Mouse (Mus musculus): Measurements from ENCODE around the gene Slc9a9. TPM values are rescaled to one million over a fixed set of nuclear protein-coding genes. Genes with fewer than 3 reads are reported as not detected.

The Slc9a9 gene
- total and polyA plus RNA-seq, 3 experiments: 0.46 to 0.71 TPM; not detected in 1

DNA sequence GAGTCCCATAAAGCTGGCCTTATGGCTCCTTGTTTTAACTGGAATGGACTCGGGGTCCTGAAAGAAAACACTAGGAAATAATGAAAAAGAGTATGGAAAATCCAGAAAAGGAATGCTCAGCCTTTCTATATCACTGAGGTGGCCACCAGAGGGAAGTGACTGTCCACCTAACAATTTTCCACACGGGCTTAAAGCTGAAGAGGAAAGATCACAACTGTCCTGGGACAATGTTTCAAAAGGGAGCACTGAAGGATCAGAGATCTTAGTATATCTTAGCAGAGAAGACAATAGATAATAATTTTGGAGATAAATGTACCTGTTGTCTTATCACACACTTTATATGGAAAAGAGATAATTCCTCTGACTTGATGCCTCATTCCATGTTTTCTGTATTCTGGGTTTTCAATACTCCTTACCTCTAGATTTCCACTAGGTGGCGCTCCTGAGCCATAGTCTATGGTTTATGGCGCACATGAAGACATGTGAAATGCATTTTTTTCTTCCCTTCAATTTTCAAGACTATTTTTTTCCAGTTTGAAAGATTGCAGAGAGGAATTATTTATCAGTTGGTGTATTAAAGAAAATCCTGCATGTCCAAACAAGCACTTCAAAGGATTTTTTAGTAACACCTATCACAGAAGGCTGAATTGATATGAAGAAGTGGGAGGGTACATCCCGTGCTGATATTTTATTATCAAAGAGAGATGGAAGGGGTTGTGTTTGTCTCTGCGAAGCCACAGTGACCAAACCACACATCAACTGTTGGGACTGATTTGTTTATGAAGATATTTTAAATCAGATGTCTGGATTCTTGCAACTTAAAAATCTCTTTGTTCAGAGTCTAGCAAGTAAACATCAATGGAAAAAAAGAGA is 69.1 kb downstream of the Slc9a9 start:
- Histone ChIP-seq H3K9me3 (replicated peaks; ENCODE audit: insufficient read depth, low read length) (no peaks in the 10 kb centered on the region), H3K79me2 (ENCODE audit: control insufficient read depth, insufficient read depth, low read length, poor library complexity) (no peaks in the 10 kb centered on the region), H3K4me1 (ENCODE audit: control insufficient read depth in 1 of 2, insufficient read depth in 2 of 2, low read length in 2 of 2) (no peaks in the 10 kb centered on the region), H3K4me3 (ENCODE audit: control insufficient read depth in 1 of 2, insufficient read depth in 1 of 2, low read depth in 2 of 2, low read length in 2 of 2) (no peak overlapping the region), H3K36me3 (ENCODE audit: control insufficient read depth in 1 of 2, insufficient read depth in 2 of 2, low read length in 2 of 2) (no peaks in the 10 kb centered on the region), H3K9ac (ENCODE audit: control insufficient read depth, low read depth, low read length, poor library complexity, severe bottlenecking) (no peak overlapping the region), H3K27me3 (ENCODE audit: control insufficient read depth in 1 of 2, insufficient read depth in 2 of 2, low read length in 2 of 2) (no peaks in the 10 kb centered on the region), H3K27ac (ENCODE audit: control insufficient read depth, low read depth, low read length) (no peak overlapping the region)
- DNase-seq (ENCODE audit: low read depth, low spot score): peak; percentile 79
- TF ChIP-seq CHD2 (IDR thresholded peaks at IDR 0.05; ENCODE audit: low read length): no peak
- TF ChIP-seq CTCF (IDR thresholded peaks at IDR 0.05 in 2 of 3, conservative IDR thresholded peaks at IDR 0.05 in 1 of 3; ENCODE audit: control insufficient read depth in 1 of 3, insufficient read depth in 1 of 3, low read depth in 2 of 3, low read length in 3 of 3, poor library complexity in 1 of 3, severe bottlenecking in 1 of 3): peak; percentile 41 to 89 (median 73)
- no peak for TF ChIP-seq MAX (IDR thresholded peaks at IDR 0.05; ENCODE audit: low read length)
- no peak for TF ChIP-seq MEF2A (IDR thresholded peaks at IDR 0.05; ENCODE audit: extremely low read depth, insufficient replicate concordance, low read depth, low read length, poor library complexity, severe bottlenecking)
- no peak for TF ChIP-seq E2F4 (IDR thresholded peaks at IDR 0.05; ENCODE audit: borderline replicate concordance, low read depth, low read length)
- no peak for TF ChIP-seq MAZ (IDR thresholded peaks at IDR 0.05; ENCODE audit: low read depth, low read length)
- no peak for TF ChIP-seq MAFK (IDR thresholded peaks at IDR 0.05; ENCODE audit: borderline replicate concordance, low read depth, low read length)
- no peak for TF ChIP-seq MXI1 (IDR thresholded peaks at IDR 0.05; ENCODE audit: low read depth, low read length)
- TF ChIP-seq USF2 (IDR thresholded peaks at IDR 0.05; ENCODE audit: borderline replicate concordance in 1 of 2, insufficient read depth in 1 of 2, low read depth in 1 of 2, low read length in 2 of 2): no peak
- no peak for TF ChIP-seq UBTF (IDR thresholded peaks at IDR 0.05; ENCODE audit: borderline replicate concordance, insufficient read depth, low read depth, low read length)
- peak; percentile 88 for TF ChIP-seq ZNF384 (IDR thresholded peaks at IDR 0.05; ENCODE audit: low read depth, low read length)
- no peak for TF ChIP-seq ZKSCAN1 (IDR thresholded peaks at IDR 0.05; ENCODE audit: low read depth, low read length)
- TF ChIP-seq POLR2A (IDR thresholded peaks at IDR 0.05; ENCODE audit: control insufficient read depth in 1 of 2, insufficient read depth in 1 of 2, low read depth in 1 of 2, low read length in 2 of 2, poor library complexity in 1 of 2): no peak
- no peak for TF ChIP-seq GABPA (IDR thresholded peaks at IDR 0.05; ENCODE audit: low read depth, low read length)
- no peak for TF ChIP-seq MYB (IDR thresholded peaks at IDR 0.05; ENCODE audit: low read depth, low read length)
- TF ChIP-seq KAT2A (conservative IDR thresholded peaks at IDR 0.05; ENCODE audit: low read depth, low read length): no peak
- TF ChIP-seq POLR2AphosphoS5 (IDR thresholded peaks at IDR 0.05; ENCODE audit: borderline replicate concordance, low read depth, low read length): no peak
- TF ChIP-seq JUND (IDR thresholded peaks at IDR 0.05; ENCODE audit: low read depth, low read length): no peak
- TF ChIP-seq CHD1 (IDR thresholded peaks at IDR 0.05; ENCODE audit: low read depth, low read length): no peak
- TF ChIP-seq NELFE (IDR thresholded peaks at IDR 0.05; ENCODE audit: low read depth, low read length): no peak
- peak; percentile 31; the same call in 1 of the 2 replicates for TF ChIP-seq RCOR1 (IDR thresholded peaks at IDR 0.05; ENCODE audit: low read depth, low read length)
- TF ChIP-seq TCF12 (IDR thresholded peaks at IDR 0.05; ENCODE audit: low read depth, low read length): no peak
- TF ChIP-seq BHLHE40 (IDR thresholded peaks at IDR 0.05; ENCODE audit: borderline replicate concordance, low read depth, low read length): peak; percentile 27; the same call in 1 of the 2 replicates
- no peak for TF ChIP-seq ZMIZ1 (IDR thresholded peaks at IDR 0.05; ENCODE audit: low read depth, low read length)
- TF ChIP-seq SMC3 (IDR thresholded peaks at IDR 0.05; ENCODE audit: low read depth, low read length): peak; percentile 83
- no peak for TF ChIP-seq TBP (IDR thresholded peaks at IDR 0.05; ENCODE audit: low read depth, low read length)
- no peak for TF ChIP-seq ETS1 (IDR thresholded peaks at IDR 0.05; ENCODE audit: low read depth, low read length)
- TF ChIP-seq TAL1 (IDR thresholded peaks at IDR 0.05; ENCODE audit: low read length): no peak
- no peak for TF ChIP-seq GATA1 (IDR thresholded peaks at IDR 0.05; ENCODE audit: low read depth, low read length)
- peak; percentile 78 for TF ChIP-seq ZC3H11A (IDR thresholded peaks at IDR 0.05; ENCODE audit: low read depth, low read length)
- TF ChIP-seq HCFC1 (IDR thresholded peaks at IDR 0.05; ENCODE audit: low read depth, low read length): no peak
- no peak for TF ChIP-seq POLR2AphosphoS2 (IDR thresholded peaks at IDR 0.05; ENCODE audit: low read length)
- no peak for TF ChIP-seq SIN3A (IDR thresholded peaks at IDR 0.05; ENCODE audit: low read length)
- peak; percentile 91 for TF ChIP-seq RAD21 (IDR thresholded peaks at IDR 0.05; ENCODE audit: low read depth, low read length)
- TF ChIP-seq NRF1 (IDR thresholded peaks at IDR 0.05; ENCODE audit: insufficient read depth, low read depth, low read length, poor library complexity, severe bottlenecking): no peak
- TF ChIP-seq USF1 (IDR thresholded peaks at IDR 0.05; ENCODE audit: low read depth, low read length): no peak

Data from MEL (cell line).